8 mouse cellular contexts compared by ENCODE assay signal in genomic region chr19:6979001-6979479, GRCm38 (mm10). TPM values are rescaled to one million over a fixed set of nuclear protein-coding genes. Genes with fewer than 3 reads are reported as not detected.
DNase-seq lines count a peak whose midpoint lies in the region; ATAC-seq and TF ChIP-seq lines count a peak whose summit lies in the region.

No protein-coding gene starts in this region.

- 7% methylated on average over 11 of the region's 11 CpGs for WGBS in heart, embryonic 16.5 days

- peaks cover 46% of the 10 kb centered on the region for H3K79me2 ChIP-seq in myocyte (ENCODE audit: control insufficient read depth, insufficient read depth)

- intact Hi-C loops in left cerebral cortex, postnatal 10 days (cut with DNase I), result loop anchor here (5.0 kb wide), 1 partner anchor 37 kb away; the partner anchor contains the start of genes Bad and Gpr137

- peaks cover 34% of the 10 kb centered on the region for H3K36me3 ChIP-seq in heart, embryonic 16.5 days (ENCODE audit: control insufficient read depth, insufficient read depth)
- H3K36me3 ChIP-seq in myocyte (ENCODE audit: control insufficient read depth, insufficient read depth), result peaks cover 11% of the 10 kb centered on the region

- TF ChIP-seq POLR2A in myocyte (IDR thresholded peaks at IDR 0.05; ENCODE audit: insufficient read length, low read depth), result no peak

- H3K9me3 ChIP-seq in heart, embryonic 16.5 days (replicated peaks; ENCODE audit: control insufficient read depth, low read length), result no peaks in the 10 kb centered on the region

- peak overlapping the region; percentile 50 for H3ac ChIP-seq in myocyte (ENCODE audit: control insufficient read depth, insufficient read length)

- H3K4me3 ChIP-seq in heart, embryonic 16.5 days (ENCODE audit: low read length), result peak overlapping the region; percentile 61
- peak overlapping the region; percentile 83 for H3K4me3 ChIP-seq in myocyte

- ATAC-seq in frontal cortex, adult (ENCODE audit: low TSS enrichment), result no peak
- ATAC-seq in heart, embryonic 16.5 days (replicated peaks; ENCODE audit: extremely low read depth, insufficient read depth, low FRiP score), result no peak

- peak overlapping the region; percentile 81 for H3K9ac ChIP-seq in heart, embryonic 16.5 days (ENCODE audit: low read length)

- H3K4me2 ChIP-seq in heart, embryonic 16.5 days (ENCODE audit: low read depth, low read length), result peak overlapping the region; percentile 75
- H3K4me2 ChIP-seq in myocyte (ENCODE audit: low read depth), result peak overlapping the region; percentile 100

- peaks cover 35% of the 10 kb centered on the region for H3K4me1 ChIP-seq in heart, embryonic 16.5 days (ENCODE audit: control insufficient read depth, insufficient read depth, low read length)

- peak; percentile 57 to 60 for DNase-seq in frontal cortex, postnatal 14 days (ENCODE audit: low spot score in 2 of 2)
- peak; percentile 55 for DNase-seq in 416B (ENCODE audit: low read depth)
- peak; percentile 65 for DNase-seq in brain, adult 2 months (ENCODE audit: low read depth, low spot score)
- DNase-seq in left cerebral cortex, postnatal 10 days (ENCODE audit: extremely low spot score in 1 of 2, low spot score in 2 of 2), result peak; percentile 44 to 66
- no peak for DNase-seq in urinary bladder, postnatal 36 days (ENCODE audit: low spot score in 2 of 2)

- H3K27me3 ChIP-seq in heart, embryonic 16.5 days (ENCODE audit: control insufficient read depth, insufficient read depth, low read length), result no peaks in the 10 kb centered on the region
- no peaks in the 10 kb centered on the region for H3K27me3 ChIP-seq in myocyte (ENCODE audit: control insufficient read depth, insufficient read depth, insufficient read length)

- H3K27ac ChIP-seq in heart, embryonic 16.5 days (ENCODE audit: low read length), result peak overlapping the region; percentile 98

TF ChIP-seq in myocyte, 11 proteins besides CTCF, POLR2A, EP300 and RAD21:
- TF ChIP-seq MYOG (IDR thresholded peaks at IDR 0.05; ENCODE audit: control insufficient read depth in 1 of 3, insufficient read depth in 1 of 3, insufficient read length in 2 of 3, low read depth in 2 of 3) (no peak), SRF (IDR thresholded peaks at IDR 0.05; ENCODE audit: control insufficient read depth, insufficient read length, low read depth) (no peak), USF1 (IDR thresholded peaks at IDR 0.05; ENCODE audit: low read depth) (no peak), POLR2AphosphoS2 (IDR thresholded peaks at IDR 0.05; ENCODE audit: insufficient read length, low read depth) (peak; percentile 89)

RNA-seq across cellular contexts. Expression of gene Fkbp2, which starts 1.3 kb away (rescaled TPM):
- 83.7 and 95.0 TPM in 2 replicates for polyA plus RNA-seq in heart, embryonic 16.5 days (2015; fragmentation: Nextera tagmentation; extraction: Ambion mirVana)
- total RNA-seq in left cerebral cortex, postnatal 10 days (2021), result 10 to 100 TPM; 65.3 to 65.5 TPM
- 96.8 TPM for polyA plus RNA-seq in myocyte (2012; fragmentation: generic; extraction: Trizol)

RNA-seq across cellular contexts. Expression of gene Plcb3, which starts 2.8 kb away (rescaled TPM):
- 16.8 and 21.1 TPM in 2 replicates for polyA plus RNA-seq in heart, embryonic 16.5 days (2015; fragmentation: Nextera tagmentation; extraction: Ambion mirVana)
- total RNA-seq in left cerebral cortex, postnatal 10 days (2021), result 10 to 100 TPM; 11.2 to 11.6 TPM
- polyA plus RNA-seq in myocyte (2012; fragmentation: generic; extraction: Trizol), result 34.3 TPM

RNA-seq across cellular contexts. Expression of gene Ppp1r14b, which starts 4.3 kb away (rescaled TPM):
- polyA plus RNA-seq in heart, embryonic 16.5 days (2015; fragmentation: Nextera tagmentation; extraction: Ambion mirVana), result 68.9 and 104 TPM in 2 replicates
- 10 to 100 TPM; 97.2 to 98.4 TPM for total RNA-seq in left cerebral cortex, postnatal 10 days (2021)
- polyA plus RNA-seq in myocyte (2012; fragmentation: generic; extraction: Trizol), result 1,032 TPM

RNA-seq across cellular contexts. Expression of gene Vegfb, which starts 8.4 kb away (rescaled TPM):
- polyA plus RNA-seq in heart, embryonic 16.5 days (2015; fragmentation: Nextera tagmentation; extraction: Ambion mirVana), result 123 and 171 TPM in 2 replicates
- total RNA-seq in left cerebral cortex, postnatal 10 days (2021), result 10 to 100 TPM; 72.6 to 72.8 TPM
- polyA plus RNA-seq in myocyte (2012; fragmentation: generic; extraction: Trizol), result 49.2 TPM

RNA-seq across cellular contexts. Expression of gene Dnajc4, which starts 13.3 kb away (rescaled TPM):
- 40.3 and 44.1 TPM in 2 replicates for polyA plus RNA-seq in heart, embryonic 16.5 days (2015; fragmentation: Nextera tagmentation; extraction: Ambion mirVana)
- 10 to 100 TPM; 15.8 to 19.4 TPM for total RNA-seq in left cerebral cortex, postnatal 10 days (2021)
- polyA plus RNA-seq in myocyte (2012; fragmentation: generic; extraction: Trizol), result 28.5 TPM

Comparison
In these comparisons a context has a peak if more than half of its experiments do, and no peak if none do; other contexts are left out.
1. DNase-seq: peak in frontal cortex, postnatal 14 days (2 of 2), 416B (single experiment), brain, adult 2 months (single experiment) and left cerebral cortex, postnatal 10 days (2 of 2); none in urinary bladder, postnatal 36 days (0 of 2).